Mouse (Mus musculus): ENCODE results near the gene Rel. TPM values are rescaled to one million over a fixed set of nuclear protein-coding genes. Genes with fewer than 3 reads are reported as not detected.
"Not testable (repeated sequence)": the region's sequence is repeated elsewhere in the genome, so short reads cannot be mapped to it uniquely, and the experiment has no call there.

Rel gene
- 0.39 and 0.41 TPM in 2 replicates for polyA plus RNA-seq (2015; fragmentation: Nextera tagmentation; extraction: Ambion mirVana)

- ATAC-seq: peak; percentile 95
- Histone ChIP-seq H3K4me3 (ENCODE audit: low read length) (peak within 1 kb of the TSS; percentile 93), H3K4me1 (ENCODE audit: control insufficient read depth, insufficient read depth, low read depth, low read length) (peaks cover 6% of the 10 kb centered on the region), H3K9ac (ENCODE audit: low read depth, low read length) (peak within 1 kb of the TSS; percentile 81), H3K27me3 (replicated peaks; ENCODE audit: control insufficient read depth, insufficient read depth, low read length) (no peaks in the 10 kb centered on the region; the same call in none of the 2 replicates), H3K27ac (ENCODE audit: low read depth, low read length) (peak within 1 kb of the TSS; percentile 90), H3K9me3 (ENCODE audit: control insufficient read depth, low read length) (no peaks in the 10 kb centered on the region), H3K36me3 (ENCODE audit: control insufficient read depth, insufficient read depth, low read length) (no peaks in the 10 kb centered on the region), H3K4me2 (ENCODE audit: low read length) (peak within 1 kb of the TSS; percentile 83)
- under 1% methylated on average over 67 of the region's 88 CpGs for WGBS
Observed at GRCm38 (mm10) chr11:23770760-23771506, at the start of gene Rel. Rel (minus strand) TSS chr11:23770970.

- H3K9me3 ChIP-seq (ENCODE audit: control insufficient read depth, low read length): no peaks in the 10 kb centered on the region
- no peak overlapping the region for H3K9ac ChIP-seq (ENCODE audit: low read depth, low read length)
- no peaks in the 10 kb centered on the region for H3K4me1 ChIP-seq (ENCODE audit: control insufficient read depth, insufficient read depth, low read depth, low read length)
- H3K4me2 ChIP-seq (ENCODE audit: low read length): no peak overlapping the region
- H3K4me3 ChIP-seq (ENCODE audit: low read length): no peak overlapping the region
- no peak overlapping the region for H3K27ac ChIP-seq (ENCODE audit: low read depth, low read length)
- no peak for ATAC-seq
- H3K36me3 ChIP-seq (ENCODE audit: control insufficient read depth, insufficient read depth, low read length): no peaks in the 10 kb centered on the region
- H3K27me3 ChIP-seq (replicated peaks; ENCODE audit: control insufficient read depth, insufficient read depth, low read length): no peaks in the 10 kb centered on the region
- 95% methylated on average over 1 of the region's 1 CpGs for WGBS
Observed at GRCm38 (mm10) chr11:23818745-23819144, 48.0 kb upstream of the Rel start.

GRCm38 (mm10) chr11:23810741-23811140 is 40.0 kb upstream of the Rel start:
- Histone ChIP-seq H3K4me3 (ENCODE audit: low read length) (no peak overlapping the region), H3K36me3 (ENCODE audit: control insufficient read depth, insufficient read depth, low read length) (no peaks in the 10 kb centered on the region), H3K27me3 (replicated peaks; ENCODE audit: control insufficient read depth, insufficient read depth, low read length) (no peaks in the 10 kb centered on the region), H3K4me2 (ENCODE audit: low read length) (no peak overlapping the region), H3K9ac (ENCODE audit: low read depth, low read length) (no peak overlapping the region), H3K27ac (ENCODE audit: low read depth, low read length) (no peak overlapping the region), H3K9me3 (ENCODE audit: control insufficient read depth, low read length) (no peaks in the 10 kb centered on the region), H3K4me1 (ENCODE audit: control insufficient read depth, insufficient read depth, low read depth, low read length) (no peaks in the 10 kb centered on the region)
- ATAC-seq: no peak
- 67% methylated on average over 2 of the region's 2 CpGs for WGBS

GRCm38 (mm10) chr11:23805716-23806115 is 34.9 kb upstream of the Rel start:
- ATAC-seq: no peak
- WGBS: 70% methylated on average over 3 of the region's 3 CpGs
- Histone ChIP-seq H3K4me2 (ENCODE audit: low read length) (no peak overlapping the region), H3K4me1 (ENCODE audit: control insufficient read depth, insufficient read depth, low read depth, low read length) (no peaks in the 10 kb centered on the region), H3K27ac (ENCODE audit: low read depth, low read length) (no peak overlapping the region), H3K27me3 (replicated peaks; ENCODE audit: control insufficient read depth, insufficient read depth, low read length) (no peaks in the 10 kb centered on the region), H3K9ac (ENCODE audit: low read depth, low read length) (no peak overlapping the region), H3K36me3 (ENCODE audit: control insufficient read depth, insufficient read depth, low read length) (no peaks in the 10 kb centered on the region), H3K4me3 (ENCODE audit: low read length) (no peak overlapping the region), H3K9me3 (ENCODE audit: control insufficient read depth, low read length) (no peaks in the 10 kb centered on the region)

GRCm38 (mm10) chr11:23803136-23803535 is 32.4 kb upstream of the Rel start:
- Histone ChIP-seq H3K27ac (ENCODE audit: low read depth, low read length) (no peak overlapping the region), H3K9ac (ENCODE audit: low read depth, low read length) (no peak overlapping the region), H3K4me2 (ENCODE audit: low read length) (no peak overlapping the region), H3K36me3 (ENCODE audit: control insufficient read depth, insufficient read depth, low read length) (no peaks in the 10 kb centered on the region), H3K27me3 (replicated peaks; ENCODE audit: control insufficient read depth, insufficient read depth, low read length) (no peaks in the 10 kb centered on the region), H3K4me3 (ENCODE audit: low read length) (no peak overlapping the region), H3K9me3 (ENCODE audit: control insufficient read depth, low read length) (no peaks in the 10 kb centered on the region), H3K4me1 (ENCODE audit: control insufficient read depth, insufficient read depth, low read depth, low read length) (no peaks in the 10 kb centered on the region)
- 88% methylated on average over 7 of the region's 7 CpGs for WGBS
- ATAC-seq: no peak

GRCm38 (mm10) chr11:23802256-23802655 is 31.5 kb upstream of the Rel start:
- no peaks in the 10 kb centered on the region for H3K27me3 ChIP-seq (replicated peaks; ENCODE audit: control insufficient read depth, insufficient read depth, low read length)
- H3K27ac ChIP-seq (ENCODE audit: low read depth, low read length): no peak overlapping the region
- no peaks in the 10 kb centered on the region for H3K4me1 ChIP-seq (ENCODE audit: control insufficient read depth, insufficient read depth, low read depth, low read length)
- ATAC-seq: no peak
- no peaks in the 10 kb centered on the region for H3K36me3 ChIP-seq (ENCODE audit: control insufficient read depth, insufficient read depth, low read length)
- H3K4me2 ChIP-seq (ENCODE audit: low read length): no peak overlapping the region
- no peaks in the 10 kb centered on the region for H3K9me3 ChIP-seq (ENCODE audit: control insufficient read depth, low read length)
- H3K9ac ChIP-seq (ENCODE audit: low read depth, low read length): no peak overlapping the region
- 96% methylated on average over 1 of the region's 1 CpGs for WGBS
- H3K4me3 ChIP-seq (ENCODE audit: low read length): no peak overlapping the region

GRCm38 (mm10) chr11:23801851-23802250 is 31.1 kb upstream of the Rel start:
- Histone ChIP-seq H3K4me3 (ENCODE audit: low read length) (no peak overlapping the region), H3K4me1 (ENCODE audit: control insufficient read depth, insufficient read depth, low read depth, low read length) (no peaks in the 10 kb centered on the region), H3K36me3 (ENCODE audit: control insufficient read depth, insufficient read depth, low read length) (no peaks in the 10 kb centered on the region), H3K27ac (ENCODE audit: low read depth, low read length) (no peak overlapping the region), H3K4me2 (ENCODE audit: low read length) (no peak overlapping the region), H3K9ac (ENCODE audit: low read depth, low read length) (no peak overlapping the region), H3K27me3 (replicated peaks; ENCODE audit: control insufficient read depth, insufficient read depth, low read length) (no peaks in the 10 kb centered on the region), H3K9me3 (ENCODE audit: control insufficient read depth, low read length) (no peaks in the 10 kb centered on the region)
- WGBS: 81% methylated on average over 7 of the region's 7 CpGs
- no peak for ATAC-seq

- H3K4me3 ChIP-seq (ENCODE audit: low read length); H3K9me3 ChIP-seq (ENCODE audit: control insufficient read depth, low read length); H3K27ac ChIP-seq (ENCODE audit: low read depth, low read length); H3K4me1 ChIP-seq (ENCODE audit: control insufficient read depth, insufficient read depth, low read depth, low read length); H3K9ac ChIP-seq (ENCODE audit: low read depth, low read length); ATAC-seq; H3K4me2 ChIP-seq (ENCODE audit: low read length); H3K27me3 ChIP-seq (replicated peaks; ENCODE audit: control insufficient read depth, insufficient read depth, low read length); H3K36me3 ChIP-seq (ENCODE audit: control insufficient read depth, insufficient read depth, low read length): not testable (repeated sequence)
- 92% methylated on average over 5 of the region's 5 CpGs for WGBS
Observed at GRCm38 (mm10) chr11:23783677-23784076, 12.9 kb upstream of the Rel start.

- ATAC-seq: no peak
- Histone ChIP-seq H3K27me3 (replicated peaks; ENCODE audit: control insufficient read depth, insufficient read depth, low read length) (no peaks in the 10 kb centered on the region), H3K36me3 (ENCODE audit: control insufficient read depth, insufficient read depth, low read length) (no peaks in the 10 kb centered on the region), H3K4me3 (ENCODE audit: low read length) (no peak overlapping the region), H3K9ac (ENCODE audit: low read depth, low read length) (no peak overlapping the region), H3K4me1 (ENCODE audit: control insufficient read depth, insufficient read depth, low read depth, low read length) (no peaks in the 10 kb centered on the region), H3K9me3 (ENCODE audit: control insufficient read depth, low read length) (no peaks in the 10 kb centered on the region), H3K4me2 (ENCODE audit: low read length) (no peak overlapping the region), H3K27ac (ENCODE audit: low read depth, low read length) (no peak overlapping the region)
- WGBS: 86% methylated on average over 5 of the region's 5 CpGs
Observed at GRCm38 (mm10) chr11:23783085-23783484, 12.3 kb upstream of the Rel start.

Data from hindbrain, embryonic 16.5 days (tissue).